Mouse (Mus musculus) heart, postnatal 0 days (tissue): ENCODE measurements around the gene Zfpm1. TPM values are rescaled to one million over a fixed set of nuclear protein-coding genes. Genes with fewer than 3 reads are reported as not detected.

Experiments
- ATAC-seq: fragments of 200-750 bp; cut with Nextera tagmentation; 2 replicates; pipeline ENCODE4 v1.8.0; 2017; ENCODE audit warnings: low read depth, moderate number of reproducible peaks, moderate library complexity; ENCODE audit not compliant: insufficient read depth
- DNase-seq: peaks from one replicate; pipeline ENCODE4 v3.0.0-alpha.2; 2016; ENCODE audit warnings: low spot score
- H3K27ac ChIP-seq: fragments of 300-500 bp; sonication (generic); 2 replicates; pipeline ENCODE4 v1.5.1; 2014; ENCODE audit warnings: low read depth, mild to moderate bottlenecking
- H3K27me3 ChIP-seq: fragments of 300-500 bp; sonication (generic); 2 replicates; pipeline ENCODE4 v1.6.1; 2014; ENCODE audit warnings: low read length, mixed read lengths; ENCODE audit not compliant: control insufficient read depth, insufficient read depth
- H3K36me3 ChIP-seq: fragments of 300-500 bp; sonication (generic); replicated peaks from 2 replicates; pipeline ENCODE4 v1.6.1; 2014; ENCODE audit warnings: low read length, mixed read lengths; ENCODE audit not compliant: control insufficient read depth, insufficient read depth
- H3K4me1 ChIP-seq: fragments of 300-500 bp; sonication (generic); 2 replicates; pipeline ENCODE4 v1.6.1; 2014; ENCODE audit warnings: antibody characterized with exemption; ENCODE audit not compliant: control insufficient read depth, insufficient read depth
- H3K4me2 ChIP-seq: fragments of 300-500 bp; sonication (generic); 2 replicates; pipeline ENCODE4 v1.6.1; 2014; ENCODE audit warnings: low read depth, mild to moderate bottlenecking, low read length, moderate library complexity
- H3K4me3 ChIP-seq: fragments of 300-500 bp; sonication (generic); 2 replicates; pipeline ENCODE4 v1.5.1; 2014; ENCODE audit warnings: low read depth, low read length
- H3K9ac ChIP-seq: fragments of 300-500 bp; sonication (generic); replicated peaks from 2 replicates; pipeline ENCODE4 v1.6.1; 2014; ENCODE audit warnings: low read depth, low read length, mixed read lengths
- H3K9me3 ChIP-seq: fragments of 300-500 bp; sonication (generic); replicated peaks from 2 replicates; pipeline ENCODE4 v1.6.1; 2016; ENCODE audit warnings: low read length; ENCODE audit not compliant: control insufficient read depth
- CTCF ChIP-seq: IDR thresholded peaks from 2 replicates; pipeline ENCODE4 v1.5.1; 2016; ENCODE audit warnings: antibody characterized with exemption, control low read depth, low read depth
- EP300 ChIP-seq: IDR thresholded peaks from 2 replicates; pipeline ENCODE4 v1.6.1; 2016; ENCODE audit warnings: antibody characterized with exemption, low read depth
- WGBS: fragments of 180-500 bp; shearing (Covaris S2); extraction: QIAGEN DNeasy Blood & Tissue Kit; methylation state at CpG from one replicate; pipeline ENCODE4 v1.1.7; 2014; 5-methylcytosine and 5-hydroxymethylcytosine counted together
- polyA plus RNA-seq: library from polyadenylated mRNA; unstranded; fragments of >200 nt; fragmentation: Nextera tagmentation; extraction: Ambion mirVana; gene quantifications from 2 replicates; pipeline ENCODE4 v1.2.1, GENCODE M21; 2015
- total RNA-seq: library from RNA; depleted of rRNA; stranded (reverse); fragments of >200 nt; gene quantifications from 2 replicates; pipeline ENCODE4 v1.2.3, GENCODE M21; 2014; ENCODE audit warnings: low replicate concordance

The Zfpm1 gene
- total and polyA plus RNA-seq, 2 experiments from 2014 or later = 2.3 to 28.4 TPM

DNA sequence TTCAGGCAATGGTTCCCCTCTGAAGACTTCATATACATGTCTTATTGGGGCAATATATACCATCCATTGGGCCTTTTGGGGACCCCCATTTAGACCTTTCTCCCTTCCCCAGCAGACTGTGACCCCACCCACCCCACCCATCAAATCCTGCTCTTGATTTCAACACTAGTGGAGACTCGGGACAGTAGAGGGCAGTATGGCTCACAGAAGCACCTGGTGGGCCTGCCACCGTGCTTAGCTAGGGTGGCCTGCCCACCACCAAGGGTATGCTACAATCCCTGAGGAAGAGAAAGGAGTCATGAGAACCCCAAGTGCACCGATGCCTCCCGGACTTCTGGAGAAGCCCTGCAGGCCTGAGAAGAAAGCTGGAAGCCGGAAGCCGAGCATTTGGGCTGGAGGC, 56.9 kb downstream of the Zfpm1 start:
- Histone ChIP-seq H3K4me1 (peaks cover 20% of the 10 kb centered on the region), H3K9me3 (no peaks in the 10 kb centered on the region), H3K27ac (no peak overlapping the region), H3K9ac (no peak overlapping the region), H3K4me3 (no peak overlapping the region), H3K4me2 (no peak overlapping the region), H3K27me3 (0 out of 2 replicates have a peak, but pooled peaks cover 5% of the 10 kb centered on the region), H3K36me3 (peaks cover 48% of the 10 kb centered on the region)
- DNase-seq (no peak), ATAC-seq (no peak)
- TF ChIP-seq EP300 (no peak), CTCF (peak; percentile 39; the same call in 1 of the 2 replicates)
- 60% methylated on average over 6 of the region's 6 CpGs for WGBS

- ATAC-seq (no peak), DNase-seq (no peak)
- H3K4me1 ChIP-seq = peaks cover 28% of the 10 kb centered on the region
- H3K9me3 ChIP-seq = no peaks in the 10 kb centered on the region
- no peak for TF ChIP-seq CTCF
- no peak for TF ChIP-seq EP300
- H3K9ac ChIP-seq = no peak overlapping the region
- H3K4me3 ChIP-seq = no peak overlapping the region
- peaks cover 28% of the 10 kb centered on the region for H3K36me3 ChIP-seq
- 83% methylated on average over 3 of the region's 3 CpGs for WGBS
- 0 out of 2 replicates have a peak, but pooled peaks cover 5% of the 10 kb centered on the region for H3K27me3 ChIP-seq
- no peak overlapping the region for H3K4me2 ChIP-seq
- no peak overlapping the region for H3K27ac ChIP-seq
These were observed 58.8 kb downstream of the Zfpm1 start for GRCm38 (mm10) chr8:122340761-122341160.

- no peak for ATAC-seq
- H3K36me3 ChIP-seq = peaks cover 18% of the 10 kb centered on the region
- TF ChIP-seq EP300 (no peak), CTCF (no peak)
- no peak overlapping the region for H3K4me2 ChIP-seq
- no peak for DNase-seq
- 68% methylated on average over 6 of the region's 6 CpGs for WGBS
- no peak overlapping the region for H3K27ac ChIP-seq
- H3K4me3 ChIP-seq = no peak overlapping the region
- H3K4me1 ChIP-seq = peaks cover 28% of the 10 kb centered on the region
- H3K9me3 ChIP-seq = no peaks in the 10 kb centered on the region
- H3K9ac ChIP-seq = 0 out of 2 replicates have a peak overlapping the region, but pooled peaks have one; percentile 27
- 0 out of 2 replicates have a peak, but pooled peaks cover 5% of the 10 kb centered on the region for H3K27me3 ChIP-seq
These were observed 59.8 kb downstream of the Zfpm1 start for GRCm38 (mm10) chr8:122341790-122342189.

- TF ChIP-seq CTCF (no peak), EP300 (no peak)
- Histone ChIP-seq H3K4me1 (peaks cover 28% of the 10 kb centered on the region), H3K4me2 (no peak overlapping the region), H3K36me3 (peaks cover 12% of the 10 kb centered on the region), H3K9ac (0 out of 2 replicates have a peak overlapping the region, but pooled peaks have one; percentile 27), H3K27me3 (0 out of 2 replicates have a peak, but pooled peaks cover 5% of the 10 kb centered on the region), H3K27ac (no peak overlapping the region), H3K9me3 (no peaks in the 10 kb centered on the region), H3K4me3 (0 out of 2 replicates have a peak overlapping the region, but pooled peaks have one; percentile 35)
- 29% methylated on average over 5 of the region's 5 CpGs for WGBS
- no peak for DNase-seq
- no peak for ATAC-seq
These were observed 60.4 kb downstream of the Zfpm1 start for GRCm38 (mm10) chr8:122342362-122342761.

DNA sequence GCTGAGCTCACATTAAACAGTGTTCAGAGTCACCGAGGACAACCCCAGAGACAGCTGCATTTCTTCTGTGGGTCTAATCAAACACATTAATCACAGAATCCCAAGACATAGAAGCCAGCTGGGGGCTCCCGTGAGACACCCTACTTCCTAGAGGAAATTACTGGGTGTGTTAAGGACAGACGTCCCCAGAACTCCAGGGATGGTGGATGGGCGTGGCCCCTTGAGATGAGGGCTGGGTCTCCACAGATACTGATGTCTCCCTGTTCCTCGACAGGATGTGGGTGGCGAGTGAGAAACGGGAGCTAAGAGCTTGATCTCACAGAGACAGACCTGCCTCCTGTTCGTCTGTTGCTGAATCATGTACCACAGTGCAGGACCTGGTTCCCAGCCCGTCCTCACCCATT, 60.9 kb downstream of the Zfpm1 start:
- no peak for TF ChIP-seq CTCF
- no peak for TF ChIP-seq EP300
- peaks cover 31% of the 10 kb centered on the region for H3K4me1 ChIP-seq
- H3K27me3 ChIP-seq = 0 out of 2 replicates have a peak, but pooled peaks cover 5% of the 10 kb centered on the region
- 2% methylated on average over 9 of the region's 9 CpGs for WGBS
- H3K4me3 ChIP-seq = peak overlapping the region; percentile 35
- peak overlapping the region; percentile 60 for H3K4me2 ChIP-seq
- peak overlapping the region; percentile 43; the same call in 1 of the 2 replicates for H3K27ac ChIP-seq
- no peak overlapping the region for H3K9ac ChIP-seq
- DNase-seq = peak; percentile 17
- H3K9me3 ChIP-seq = no peaks in the 10 kb centered on the region
- ATAC-seq = peak; percentile 25; the same call in 1 of the 2 replicates
- 0 out of 2 replicates have a peak, but pooled peaks cover 8% of the 10 kb centered on the region for H3K36me3 ChIP-seq

- TF ChIP-seq CTCF = no peak
- TF ChIP-seq EP300 = no peak
- Histone ChIP-seq H3K4me3 (peak overlapping the region; percentile 35), H3K4me2 (peak overlapping the region; percentile 60), H3K9ac (no peak overlapping the region; the same call in 1 of the 2 replicates), H3K4me1 (peaks cover 36% of the 10 kb centered on the region), H3K9me3 (no peaks in the 10 kb centered on the region), H3K27ac (peak overlapping the region; percentile 43; the same call in 1 of the 2 replicates), H3K27me3 (0 out of 2 replicates have a peak, but pooled peaks cover 5% of the 10 kb centered on the region), H3K36me3 (0 out of 2 replicates have a peak, but pooled peaks cover 3% of the 10 kb centered on the region)
- 4% methylated on average over 11 of the region's 11 CpGs for WGBS
- ATAC-seq = no peak
- no peak for DNase-seq
These were observed 61.4 kb downstream of the Zfpm1 start for GRCm38 (mm10) chr8:122343341-122343740.
